ENCODE assay signal across 9 mouse cellular contexts in the genomic region with DNA sequence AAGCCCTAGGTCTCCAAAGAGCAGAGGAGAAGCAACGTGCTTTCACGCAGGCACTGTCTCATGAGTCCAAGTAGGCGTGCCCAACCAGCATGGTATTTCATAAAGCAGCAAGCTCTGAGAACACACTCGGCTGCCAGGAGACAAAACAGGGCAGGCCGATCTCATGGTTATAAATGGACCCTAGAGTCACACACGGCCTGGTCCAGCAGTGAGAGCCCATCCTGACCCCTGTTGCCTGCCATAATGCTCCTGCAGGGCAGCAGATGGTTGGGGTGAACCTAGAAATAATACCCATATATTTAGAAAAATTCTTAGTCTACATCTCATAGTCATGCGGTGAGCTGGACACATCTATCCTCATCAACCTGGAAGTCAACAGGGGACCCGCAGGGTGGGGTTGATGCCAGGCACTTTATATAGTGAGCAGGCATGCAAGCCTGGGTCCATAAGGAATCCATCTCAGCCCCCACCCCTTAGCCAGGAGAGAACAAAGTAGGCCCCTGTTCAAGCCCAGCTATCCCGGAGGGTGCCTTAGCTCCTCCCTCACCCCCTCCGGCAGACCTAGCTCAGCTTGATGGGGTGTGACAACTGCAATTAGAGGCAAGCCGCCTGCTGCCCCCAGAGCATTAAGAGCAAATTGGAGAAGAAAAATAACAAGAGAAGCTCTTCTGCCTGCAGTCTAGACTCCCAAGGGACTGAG. TPM values are rescaled to one million over a fixed set of nuclear protein-coding genes. Genes with fewer than 3 reads are reported as not detected.
A peak's percentile ranks its signal among the peaks of the same experiment; 100 is the strongest.
DNase-seq lines count a peak whose midpoint lies in the region; ATAC-seq lines count a peak whose summit lies in the region.
"Had no signal": no experiment of that assay in that cellular context is flagged by ENCODE, and none has a peak within 500 bp of the region (broad histone marks: within the 10 kb centered on the region; RNA-seq: fewer than 3 reads in every experiment).

No protein-coding gene starts in this region.

- peak; percentile 66; the same call in 1 of the 2 replicates for ATAC-seq in heart, embryonic 16.5 days (replicated peaks; ENCODE audit: extremely low read depth, insufficient read depth, low FRiP score)
- peak; percentile 56; the same call in 1 of the 2 replicates for ATAC-seq in forebrain, embryonic 14.5 days
- peak; percentile 55 for ATAC-seq in midbrain, embryonic 13.5 days
- ATAC-seq in megakaryocyte, adult 5-6 weeks (ENCODE audit: poor library complexity, severe bottlenecking), result no peak
- ATAC-seq: liver, embryonic 12.5 days had no signal

- H3K9ac ChIP-seq in heart, embryonic 16.5 days (ENCODE audit: low read length), result no peak overlapping the region
- H3K9ac ChIP-seq in forebrain, embryonic 14.5 days (ENCODE audit: low read length), result no peak overlapping the region
- H3K9ac ChIP-seq in midbrain, embryonic 13.5 days (replicated peaks), result no peak overlapping the region
- H3K9ac ChIP-seq: liver, embryonic 12.5 days had no signal

- no peak overlapping the region for H3K4me2 ChIP-seq in heart, embryonic 16.5 days (ENCODE audit: low read depth, low read length)
- no peak overlapping the region for H3K4me2 ChIP-seq in forebrain, embryonic 14.5 days (ENCODE audit: low read length)
- no peak overlapping the region for H3K4me2 ChIP-seq in midbrain, embryonic 13.5 days (replicated peaks)
- H3K4me2 ChIP-seq: liver, embryonic 12.5 days had no signal

- no peak overlapping the region for H3K4me3 ChIP-seq in heart, embryonic 16.5 days (ENCODE audit: low read length)
- no peak overlapping the region for H3K4me3 ChIP-seq in forebrain, embryonic 14.5 days (ENCODE audit: low read depth, low read length)
- H3K4me3 ChIP-seq in midbrain, embryonic 13.5 days (replicated peaks), result no peak overlapping the region
- H3K4me3 ChIP-seq: liver, embryonic 12.5 days had no signal

- no peaks in the 10 kb centered on the region for H3K9me3 ChIP-seq in heart, embryonic 16.5 days (replicated peaks; ENCODE audit: control insufficient read depth, low read length)
- no peaks in the 10 kb centered on the region for H3K9me3 ChIP-seq in forebrain, embryonic 14.5 days (replicated peaks; ENCODE audit: control insufficient read depth, low read length)
- no peaks in the 10 kb centered on the region for H3K9me3 ChIP-seq in midbrain, embryonic 13.5 days
- H3K9me3 ChIP-seq: liver, embryonic 12.5 days had no signal

- H3K4me1 ChIP-seq in heart, embryonic 16.5 days (ENCODE audit: control insufficient read depth, insufficient read depth, low read length), result peaks cover 11% of the 10 kb centered on the region
- peaks cover 4% of the 10 kb centered on the region; the same call in 1 of the 2 replicates for H3K4me1 ChIP-seq in forebrain, embryonic 14.5 days (ENCODE audit: control insufficient read depth, insufficient read depth, low read length)
- peaks cover 29% of the 10 kb centered on the region for H3K4me1 ChIP-seq in midbrain, embryonic 13.5 days (replicated peaks)

- H3K36me3 ChIP-seq in heart, embryonic 16.5 days (ENCODE audit: control insufficient read depth, insufficient read depth), result no peaks in the 10 kb centered on the region
- no peaks in the 10 kb centered on the region for H3K36me3 ChIP-seq in forebrain, embryonic 14.5 days (ENCODE audit: control insufficient read depth, insufficient read depth, low read length)
- H3K36me3 ChIP-seq in midbrain, embryonic 13.5 days, result no peaks in the 10 kb centered on the region
- H3K36me3 ChIP-seq: liver, embryonic 12.5 days had no signal

- 55% methylated on average over 11 of the region's 11 CpGs for WGBS in heart, embryonic 16.5 days
- 58% methylated on average over 11 of the region's 11 CpGs for WGBS in forebrain, embryonic 14.5 days
- WGBS in midbrain, embryonic 13.5 days, result 52% methylated on average over 11 of the region's 11 CpGs

- DNase-seq in heart, adult 8-10 months (ENCODE audit: low spot score), result no peak
- DNase-seq in cerebellum, postnatal 14 days, result peak; percentile 54 to 65
- DNase-seq in forebrain, embryonic 14.5 days (ENCODE audit: low spot score), result peak; percentile 37
- DNase-seq in layer of hippocampus, adult 11-12 months (ENCODE audit: low spot score), result no peak
- no peak for DNase-seq in thymus, postnatal 25 days

- H3K27ac ChIP-seq in heart, embryonic 16.5 days (ENCODE audit: low read length), result no peak overlapping the region
- no peak overlapping the region for H3K27ac ChIP-seq in forebrain, embryonic 14.5 days (ENCODE audit: low read depth, low read length)
- no peak overlapping the region for H3K27ac ChIP-seq in midbrain, embryonic 13.5 days
- H3K27ac ChIP-seq: liver, embryonic 12.5 days had no signal

- H3K27me3 ChIP-seq in heart, embryonic 16.5 days (ENCODE audit: control insufficient read depth, insufficient read depth, low read length), result no peaks in the 10 kb centered on the region
- no peaks in the 10 kb centered on the region for H3K27me3 ChIP-seq in forebrain, embryonic 14.5 days (replicated peaks; ENCODE audit: control insufficient read depth, insufficient read depth, low read length)
- H3K27me3 ChIP-seq in midbrain, embryonic 13.5 days, result no peaks in the 10 kb centered on the region

RNA-seq across cellular contexts. Expression of a gene that starts 13.6 kb away (rescaled TPM):
- polyA plus RNA-seq in heart, embryonic 16.5 days (2015; fragmentation: Nextera tagmentation; extraction: Ambion mirVana), result 2.9 and 3.3 TPM in 2 replicates
- 10 to 100 TPM; 13.8 to 20.0 (median 16.1) TPM for total RNA-seq in heart, adult 8-10 months (2022)
- 0.74 and 1.1 TPM in 2 replicates for polyA plus RNA-seq in forebrain, embryonic 14.5 days (2014; fragmentation: Nextera tagmentation; extraction: Ambion mirVana)
- 1.9 and 2.4 TPM in 2 replicates for polyA plus RNA-seq in midbrain, embryonic 13.5 days (2015; fragmentation: Nextera tagmentation; extraction: Ambion mirVana)
- 0.42 TPM in 1 of 2 replicates, not detected in the other for total RNA-seq in megakaryocyte, adult 5-6 weeks (2015)
- not detected in 2 replicates for total RNA-seq in megakaryocyte, adult 5-6 weeks (2017)

RNA-seq across cellular contexts. Expression of a gene that starts 30.6 kb away (rescaled TPM):
- 20.9 and 22.4 TPM in 2 replicates for polyA plus RNA-seq in heart, embryonic 16.5 days (2015; fragmentation: Nextera tagmentation; extraction: Ambion mirVana)
- 10 to 100 TPM in 2 of 4 experiments, 1 to 10 TPM in 2; 9.0 to 11.7 (median 10.7) TPM for total RNA-seq in heart, adult 8-10 months (2022)
- polyA plus RNA-seq in forebrain, embryonic 14.5 days (2014; fragmentation: Nextera tagmentation; extraction: Ambion mirVana), result 31.8 and 35.9 TPM in 2 replicates
- polyA plus RNA-seq in midbrain, embryonic 13.5 days (2015; fragmentation: Nextera tagmentation; extraction: Ambion mirVana), result 31.0 and 32.0 TPM in 2 replicates
- total RNA-seq in megakaryocyte, adult 5-6 weeks (2015), result 14.3 and 18.3 TPM in 2 replicates
- 34.4 and 34.9 TPM in 2 replicates for total RNA-seq in megakaryocyte, adult 5-6 weeks (2017)

Comparison
In these comparisons a context has a peak if more than half of its experiments do, and no peak if none do; other contexts are left out.
1. DNase-seq: peak in cerebellum, postnatal 14 days (2 of 2) and forebrain, embryonic 14.5 days (single experiment); none in heart, adult 8-10 months (single experiment), layer of hippocampus, adult 11-12 months (single experiment) and thymus, postnatal 25 days (single experiment).